Mouse (Mus musculus) layer of hippocampus, adult 9-10 months (tissue): ENCODE measurements around the gene C130032M10Rik.

ENCODE experiments used
- DNase-seq: peaks from one replicate; pipeline ENCODE4 v3.0.0; 2022; ENCODE audit warnings: low spot score

Gene C130032M10Rik

DNA sequence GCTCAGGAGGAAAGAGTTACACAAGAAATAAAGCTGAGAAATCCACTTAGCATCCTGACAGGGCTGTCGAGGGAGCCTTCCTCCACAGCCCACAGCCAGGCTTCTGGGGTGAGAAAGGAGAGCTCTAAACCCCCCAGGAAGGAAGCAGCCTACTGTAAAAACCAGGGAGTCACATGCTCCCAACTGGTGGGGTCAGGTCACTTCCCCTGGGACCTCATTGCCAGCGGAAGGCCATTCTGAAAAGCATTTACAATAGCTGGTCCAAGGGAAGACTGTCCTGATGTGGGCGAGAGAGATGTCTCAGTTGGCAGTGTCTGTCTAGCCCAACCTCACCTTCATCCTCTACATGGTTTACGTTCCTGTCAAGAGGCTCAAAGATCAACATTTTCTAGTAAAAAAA is 33.0 kb downstream of the C130032M10Rik start:
- no peak for DNase-seq

- DNase-seq, result no peak
Observed at GRCm38 (mm10) chr9:114549117-114549516, 33.6 kb downstream of the C130032M10Rik start.

- no peak for DNase-seq
Observed at GRCm38 (mm10) chr9:114550033-114550432, 34.5 kb downstream of the C130032M10Rik start.

- DNase-seq, result no peak
Observed at GRCm38 (mm10) chr9:114553828-114554227, 38.3 kb downstream of the C130032M10Rik start.

GRCm38 (mm10) chr9:114554355-114554979 is 39.0 kb downstream of the C130032M10Rik start:
- no peak for DNase-seq

GRCm38 (mm10) chr9:114556276-114556855 is 40.9 kb downstream of the C130032M10Rik start:
- DNase-seq, result no peak

DNA sequence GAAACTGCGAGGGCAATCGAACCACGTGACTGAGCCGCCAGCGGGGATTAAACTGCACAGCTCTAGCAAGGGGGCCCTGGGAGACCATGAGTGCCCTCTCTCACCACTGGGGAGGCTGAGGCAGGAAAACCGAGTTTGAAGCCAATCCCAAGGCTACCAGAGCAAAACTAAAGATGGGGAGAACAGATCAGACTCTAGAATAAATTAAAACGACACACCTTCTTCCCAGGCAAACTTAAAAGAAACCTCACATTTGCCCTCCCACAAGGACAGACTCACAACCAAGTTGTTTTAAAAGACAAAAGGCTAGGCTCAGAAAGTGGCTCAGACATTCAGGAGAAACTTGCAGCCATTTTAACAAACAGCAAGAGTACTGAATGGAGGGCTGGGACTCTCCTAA is 41.6 kb downstream of the C130032M10Rik start:
- DNase-seq, result no peak

DNA sequence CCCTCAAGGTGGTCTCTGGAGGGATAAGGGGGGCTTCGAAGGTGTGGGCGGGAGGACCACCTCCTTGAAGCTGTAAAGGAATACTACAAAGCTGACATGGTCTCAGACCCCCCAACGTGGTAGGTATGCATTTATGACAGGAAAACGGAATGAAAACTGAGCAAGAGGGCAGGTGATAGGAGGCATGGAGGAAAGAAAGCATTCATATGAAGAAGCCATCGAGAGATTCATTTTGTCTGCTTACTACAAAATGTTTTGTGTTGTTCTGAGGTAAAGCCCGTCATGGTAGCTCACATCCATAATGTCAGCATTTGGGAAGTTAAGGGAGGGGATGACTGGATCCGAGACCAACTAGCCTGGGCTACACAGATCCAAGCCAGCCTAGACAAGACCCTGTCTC is 44.6 kb downstream of the C130032M10Rik start:
- no peak for DNase-seq

- no peak for DNase-seq
Observed at GRCm38 (mm10) chr9:114560771-114561670, 45.5 kb downstream of the C130032M10Rik start.

- DNase-seq, result no peak
Observed at GRCm38 (mm10) chr9:114561671-114561971, 46.1 kb downstream of the C130032M10Rik start.

- no peak for DNase-seq
Observed at GRCm38 (mm10) chr9:114562031-114562918, 46.8 kb downstream of the C130032M10Rik start.

DNA sequence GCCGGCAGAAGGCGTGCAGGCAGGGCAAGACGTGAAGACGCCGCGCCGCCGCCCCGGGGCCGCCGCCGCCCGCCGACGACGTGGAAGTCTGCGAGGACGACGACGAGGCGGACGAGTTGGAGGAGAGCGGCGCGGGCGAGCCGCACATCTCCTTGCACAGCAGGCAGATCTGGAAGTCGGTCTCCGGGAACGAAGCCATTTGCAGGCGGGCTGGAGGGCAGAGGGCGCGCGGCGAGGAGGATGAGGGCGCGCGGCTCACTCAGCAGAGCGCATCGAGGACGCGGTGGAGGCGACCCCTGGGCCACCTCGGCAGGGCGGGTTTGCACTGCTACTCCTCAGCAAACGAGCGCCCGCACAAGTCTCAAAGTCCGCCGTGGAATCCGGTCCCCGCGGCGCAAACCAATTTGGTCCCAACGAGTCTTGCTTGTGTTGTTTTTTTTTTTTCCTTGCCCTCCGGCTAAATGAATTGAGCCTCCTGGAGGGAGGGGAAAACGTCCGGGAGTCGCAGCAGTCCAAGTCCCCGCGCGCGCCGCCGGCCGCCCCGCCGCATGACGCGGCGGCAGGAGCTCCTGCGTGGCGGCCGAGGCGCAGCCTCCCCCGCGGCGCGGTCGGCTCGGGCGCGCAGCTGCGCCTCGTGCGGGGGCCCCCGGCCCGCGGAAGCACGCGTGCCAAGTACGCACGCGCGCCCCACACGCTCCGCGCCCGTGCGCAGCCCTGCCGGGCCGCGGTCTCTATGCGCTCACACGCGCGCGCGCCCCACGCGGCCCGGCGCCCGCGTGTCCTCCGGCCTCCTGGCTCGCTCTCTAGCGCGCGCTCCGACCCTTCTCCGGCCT is 47.6 kb downstream of the C130032M10Rik start:
- no peak for DNase-seq

DNA sequence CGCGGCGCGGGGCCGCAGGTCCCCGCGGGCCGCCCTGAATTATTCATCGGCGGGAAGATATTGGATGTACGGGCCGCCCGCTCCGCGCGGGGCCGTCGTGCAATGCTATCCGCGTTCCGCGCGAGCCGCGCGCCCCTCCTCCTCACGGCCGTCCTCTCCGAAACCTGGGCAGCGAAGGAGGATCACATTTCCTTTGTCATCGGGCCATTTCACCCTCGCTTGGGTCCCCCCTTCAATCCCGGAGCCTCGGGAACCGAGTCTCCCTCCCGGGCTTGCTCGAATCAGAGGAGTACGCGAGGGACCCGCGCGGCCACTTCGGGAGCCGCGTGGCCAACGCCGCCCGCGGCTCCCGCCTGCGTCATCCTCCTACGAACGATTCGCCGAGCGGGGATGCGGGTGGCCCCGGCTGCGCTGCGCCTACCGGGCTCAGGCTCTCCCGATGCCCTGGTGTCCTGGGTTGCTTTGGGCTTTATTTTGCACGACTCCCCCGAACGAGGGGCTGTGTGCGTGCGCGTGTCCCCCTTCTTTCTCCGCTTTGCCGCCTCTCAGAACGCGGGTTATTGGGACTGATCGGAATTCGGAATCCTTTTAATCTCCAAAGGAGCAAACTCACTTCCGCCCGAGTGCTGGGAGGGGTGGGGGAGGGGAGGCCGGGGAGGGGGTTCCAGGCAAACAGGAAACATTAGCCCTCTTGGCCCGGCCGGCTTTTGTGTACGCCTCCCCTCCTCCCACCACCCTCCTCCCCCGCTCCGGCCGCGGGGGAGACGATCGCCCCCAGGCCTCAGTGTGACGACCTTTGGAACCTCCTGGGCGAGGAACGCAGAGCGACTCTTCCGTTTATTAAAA is 48.5 kb downstream of the C130032M10Rik start, which contains the start of gene Trim71:
Gene Trim71 (minus strand): TSS at position 609 of the 846 bp plus-strand sequence.
- DNase-seq, result no peak

DNA sequence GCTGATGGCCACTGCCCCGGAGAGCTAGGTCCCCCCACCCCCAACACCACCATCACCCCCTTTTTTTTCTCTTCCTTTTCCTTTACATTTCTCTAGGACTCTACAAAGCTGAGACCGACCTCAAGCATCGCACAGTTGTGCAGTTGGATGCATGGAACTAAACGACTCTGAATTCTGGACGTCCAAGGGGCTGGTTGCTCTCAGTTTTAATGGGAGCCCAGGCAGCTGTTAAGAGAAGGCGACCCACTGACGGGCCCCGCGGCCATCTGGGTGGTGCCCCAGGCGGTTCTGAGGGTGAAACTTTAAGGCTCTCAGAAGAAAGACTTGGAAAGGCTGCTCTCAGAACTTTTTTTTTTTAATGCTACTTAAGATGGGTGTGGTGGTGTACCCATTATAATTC is 49.2 kb downstream of the C130032M10Rik start:
- DNase-seq, result no peak
